Comparison of ENCODE assay signal across 28 mouse cellular contexts in genomic region chr9:99141618-99142017, GRCm38 (mm10). TPM values are rescaled to one million over a fixed set of nuclear protein-coding genes. Genes with fewer than 3 reads are reported as not detected.
DNase-seq lines count a peak whose midpoint lies in the region; ATAC-seq lines count a peak whose summit lies in the region.
"Had no signal": no experiment of that assay in that cellular context is flagged by ENCODE, and none has a peak within 500 bp of the region (broad histone marks: within the 10 kb centered on the region; RNA-seq: fewer than 3 reads in every experiment).

No protein-coding gene starts in this region.

- intact Hi-C loops in heart, postnatal 36 days (cut with DNase I): loop anchor here (2.0 kb wide), 2 partner anchors 43 to 101 kb away; partner anchors contain the start of gene Cep70

- ATAC-seq in forebrain, embryonic 13.5 days: no peak
- no peak for ATAC-seq in heart, embryonic 15.5 days (replicated peaks; ENCODE audit: insufficient number of reproducible peaks, insufficient read depth, low FRiP score, low read depth)
- ATAC-seq in liver, embryonic 13.5 days (ENCODE audit: low read depth): peak; percentile 66
- peak; percentile 69 for ATAC-seq in megakaryocyte-erythroid progenitor cell, adult 5-6 weeks (replicated peaks; ENCODE audit: low FRiP score, low TSS enrichment, poor library complexity, severe bottlenecking)
- no peak for ATAC-seq in kidney, embryonic 16.5 days (ENCODE audit: low FRiP score, low TSS enrichment)
- ATAC-seq: CD4-positive, CD25-positive, alpha-beta regulatory T cell, adult 4 months; forebrain, embryonic 15.5 days; intestine, embryonic 15.5 days; midbrain, embryonic 16.5 days; Patski had no signal

- H3K27ac ChIP-seq in forebrain, embryonic 10.5 days: no peak overlapping the region
- no peak overlapping the region for H3K27ac ChIP-seq in forebrain, embryonic 13.5 days
- no peak overlapping the region for H3K27ac ChIP-seq in heart, embryonic 15.5 days
- H3K27ac ChIP-seq in liver, embryonic 13.5 days: peak overlapping the region; percentile 81
- H3K27ac ChIP-seq in kidney, embryonic 16.5 days (ENCODE audit: low read length): no peak overlapping the region
- H3K27ac ChIP-seq: embryonic facial prominence, embryonic 12.5 days; hindbrain, embryonic 15.5 days; intestine, embryonic 15.5 days had no signal

- no peak overlapping the region for H3K4me2 ChIP-seq in forebrain, embryonic 13.5 days
- H3K4me2 ChIP-seq in heart, embryonic 15.5 days: peak overlapping the region; percentile 86; the same call in 1 of the 2 replicates
- H3K4me2 ChIP-seq in liver, embryonic 13.5 days: peak overlapping the region; percentile 91
- no peak overlapping the region for H3K4me2 ChIP-seq in kidney, embryonic 16.5 days (replicated peaks; ENCODE audit: low read depth, low read length)

- peaks cover 26% of the 10 kb centered on the region for H3K4me1 ChIP-seq in forebrain, embryonic 10.5 days
- H3K4me1 ChIP-seq in forebrain, embryonic 13.5 days: peaks cover 26% of the 10 kb centered on the region
- peaks cover 11% of the 10 kb centered on the region for H3K4me1 ChIP-seq in heart, embryonic 15.5 days (replicated peaks)
- H3K4me1 ChIP-seq in liver, embryonic 13.5 days (replicated peaks): peaks cover 63% of the 10 kb centered on the region
- peaks cover 3% of the 10 kb centered on the region; the same call in 1 of the 2 replicates for H3K4me1 ChIP-seq in kidney, embryonic 16.5 days (ENCODE audit: insufficient read depth, low read length)

- H3K36me3 ChIP-seq in forebrain, embryonic 10.5 days (replicated peaks): no peaks in the 10 kb centered on the region
- H3K36me3 ChIP-seq in forebrain, embryonic 13.5 days (ENCODE audit: poor library complexity, severe bottlenecking): no peaks in the 10 kb centered on the region
- H3K36me3 ChIP-seq in heart, embryonic 15.5 days: no peaks in the 10 kb centered on the region
- H3K36me3 ChIP-seq in liver, embryonic 13.5 days: no peaks in the 10 kb centered on the region
- H3K36me3 ChIP-seq in kidney, embryonic 16.5 days (ENCODE audit: insufficient read depth, low read length): no peaks in the 10 kb centered on the region
- H3K36me3 ChIP-seq: embryonic facial prominence, embryonic 12.5 days; forebrain, embryonic 15.5 days; hindbrain, embryonic 15.5 days; intestine, embryonic 15.5 days; neural tube, embryonic 13.5 days had no signal

- WGBS in forebrain, embryonic 10.5 days: 88% methylated on average over 8 of the region's 8 CpGs
- WGBS in forebrain, embryonic 13.5 days: 73% methylated on average over 8 of the region's 8 CpGs
- 32% methylated on average over 8 of the region's 8 CpGs for WGBS in heart, embryonic 15.5 days
- 25% methylated on average over 8 of the region's 8 CpGs for WGBS in liver, embryonic 13.5 days (ENCODE audit: insufficient replicate concordance)
- WGBS in kidney, embryonic 16.5 days: 90% methylated on average over 8 of the region's 8 CpGs

- DNase-seq in forebrain, embryonic 10.5 days (ENCODE audit: extremely low spot score, low spot score): no peak
- no peak for DNase-seq in heart, postnatal 36 days
- DNase-seq in liver, embryonic 13.5 days: peak; percentile 33
- no peak for DNase-seq in lung, postnatal 4 days
- DNase-seq: adrenal gland, postnatal 36 days; cerebellum, adult 11-12 months; cerebellum, postnatal 14 days; gastrocnemius, postnatal 10 days; heart, adult 11 months; kidney, postnatal 25 days; lung, adult 18-20 months; lung, postnatal 10 days; thymus, adult 18-20 months; thymus, postnatal 36 days had no signal

- H3K9me3 ChIP-seq in forebrain, embryonic 10.5 days: no peaks in the 10 kb centered on the region
- no peaks in the 10 kb centered on the region for H3K9me3 ChIP-seq in forebrain, embryonic 13.5 days (replicated peaks)
- H3K9me3 ChIP-seq in heart, embryonic 15.5 days (replicated peaks): no peaks in the 10 kb centered on the region
- H3K9me3 ChIP-seq in liver, embryonic 13.5 days (replicated peaks): no peaks in the 10 kb centered on the region
- H3K9me3 ChIP-seq in kidney, embryonic 16.5 days (ENCODE audit: low read length): no peaks in the 10 kb centered on the region
- H3K9me3 ChIP-seq: embryonic facial prominence, embryonic 12.5 days; forebrain, embryonic 15.5 days; hindbrain, embryonic 15.5 days; intestine, embryonic 15.5 days; megakaryocyte, embryonic 14.5 days; neural tube, embryonic 13.5 days had no signal

- peaks cover 24% of the 10 kb centered on the region for H3K27me3 ChIP-seq in forebrain, embryonic 10.5 days (ENCODE audit: poor library complexity, severe bottlenecking)
- peaks cover 7% of the 10 kb centered on the region; the same call in 1 of the 2 replicates for H3K27me3 ChIP-seq in forebrain, embryonic 13.5 days
- H3K27me3 ChIP-seq in heart, embryonic 15.5 days: no peaks in the 10 kb centered on the region
- peaks cover 3% of the 10 kb centered on the region; the same call in 1 of the 2 replicates for H3K27me3 ChIP-seq in liver, embryonic 13.5 days
- H3K27me3 ChIP-seq in kidney, embryonic 16.5 days (ENCODE audit: insufficient read depth, low read length): peaks cover 13% of the 10 kb centered on the region
- H3K27me3 ChIP-seq: hindbrain, embryonic 15.5 days; intestine, embryonic 15.5 days; megakaryocyte, embryonic 14.5 days; Patski had no signal

- no peak overlapping the region for H3K9ac ChIP-seq in forebrain, embryonic 13.5 days
- no peak overlapping the region for H3K9ac ChIP-seq in heart, embryonic 15.5 days
- H3K9ac ChIP-seq in liver, embryonic 13.5 days: peak overlapping the region; percentile 82
- no peak overlapping the region for H3K9ac ChIP-seq in kidney, embryonic 16.5 days (replicated peaks; ENCODE audit: low read length)
- H3K9ac ChIP-seq: embryonic facial prominence, embryonic 12.5 days; hindbrain, embryonic 15.5 days; intestine, embryonic 15.5 days had no signal

- H3K4me3 ChIP-seq in forebrain, embryonic 10.5 days: peak overlapping the region; percentile 89; the same call in 1 of the 2 replicates
- H3K4me3 ChIP-seq in forebrain, embryonic 13.5 days: no peak overlapping the region
- no peak overlapping the region for H3K4me3 ChIP-seq in heart, embryonic 15.5 days
- H3K4me3 ChIP-seq in liver, embryonic 13.5 days (replicated peaks): peak overlapping the region; percentile 90
- H3K4me3 ChIP-seq in kidney, embryonic 16.5 days (ENCODE audit: low read length): no peak overlapping the region
- H3K4me3 ChIP-seq: embryonic facial prominence, embryonic 12.5 days; intestine, embryonic 15.5 days; layer of hippocampus, adult 2 months had no signal

RNA-seq across cellular contexts. Expression of gene Pik3cb, which starts 1.2 kb away (rescaled TPM):
- polyA plus RNA-seq in forebrain, embryonic 10.5 days (2016; fragmentation: Nextera tagmentation; extraction: Ambion mirVana): 1.9 and 2.2 TPM in 2 replicates
- polyA plus RNA-seq in forebrain, embryonic 13.5 days (2015; fragmentation: Nextera tagmentation; extraction: Ambion mirVana): 4.1 and 4.6 TPM in 2 replicates
- 1.4 TPM in 2 replicates for polyA plus RNA-seq in heart, embryonic 15.5 days (2015; fragmentation: Nextera tagmentation; extraction: Ambion mirVana)
- 10 to 100 TPM; 10.8 to 11.6 TPM for total RNA-seq in heart, postnatal 36 days (2021)
- polyA plus RNA-seq in liver, embryonic 13.5 days (2015; fragmentation: Nextera tagmentation; extraction: Ambion mirVana): 2.5 and 2.6 TPM in 2 replicates
- total RNA-seq in megakaryocyte-erythroid progenitor cell, adult 5-6 weeks (2014; fragmentation: Nextera tagmentation): 9.5 and 14.1 TPM in 2 replicates
- total RNA-seq in megakaryocyte-erythroid progenitor cell, adult 5-6 weeks (2017): 2.9 and 5.5 TPM in 2 replicates
- 0.81 and 0.90 TPM in 2 replicates for polyA plus RNA-seq in kidney, embryonic 16.5 days (2015; fragmentation: Nextera tagmentation; extraction: Ambion mirVana)

Comparison
In these comparisons a context has a peak if more than half of its experiments do, and no peak if none do; other contexts are left out.
1. H3K4me3 ChIP-seq: peak in forebrain, embryonic 10.5 days (single experiment) and liver, embryonic 13.5 days (single experiment); none in forebrain, embryonic 13.5 days (single experiment), heart, embryonic 15.5 days (single experiment) and kidney, embryonic 16.5 days (single experiment).
2. ATAC-seq: peak in liver, embryonic 13.5 days (single experiment) and megakaryocyte-erythroid progenitor cell, adult 5-6 weeks (single experiment); none in forebrain, embryonic 13.5 days (single experiment), heart, embryonic 15.5 days (single experiment) and kidney, embryonic 16.5 days (single experiment).
3. H3K4me2 ChIP-seq: peak in heart, embryonic 15.5 days (single experiment) and liver, embryonic 13.5 days (single experiment); none in forebrain, embryonic 13.5 days (single experiment) and kidney, embryonic 16.5 days (single experiment).